9 mouse cellular contexts compared by ENCODE assay signal in the genomic region with DNA sequence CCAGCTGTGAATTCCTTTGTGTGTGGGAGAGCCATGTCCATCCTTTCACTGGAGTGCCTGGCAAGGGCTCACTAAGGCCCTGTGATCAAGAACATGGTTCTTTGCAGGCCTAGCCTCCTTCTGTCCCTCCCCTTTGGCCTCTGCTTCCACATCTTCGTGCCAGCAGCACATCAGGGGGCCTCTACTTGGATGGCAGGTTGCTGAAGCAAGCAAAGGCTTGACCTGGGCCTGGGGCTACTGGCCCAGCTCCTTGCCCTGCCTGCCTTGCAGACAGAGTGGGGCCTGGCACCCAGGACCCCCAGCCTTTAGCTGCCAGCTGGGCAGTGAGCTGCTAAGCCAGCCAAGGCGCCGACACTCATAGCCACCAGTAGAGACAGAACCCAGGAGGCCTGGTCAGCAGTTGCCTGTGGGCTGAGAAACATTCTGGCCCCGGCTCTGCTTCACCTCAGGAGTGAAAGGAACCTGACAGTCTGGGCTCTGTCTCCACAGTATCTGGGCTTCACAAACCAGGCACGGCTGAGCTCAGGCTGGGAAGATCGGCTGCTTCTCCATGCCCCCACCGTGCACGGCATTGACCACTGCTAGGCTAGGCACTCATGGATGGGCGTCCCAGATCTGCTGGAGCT.
A peak's percentile ranks its signal among the peaks of the same experiment; 100 is the strongest.
DNase-seq lines count a peak whose midpoint lies in the region; ATAC-seq and TF ChIP-seq lines count a peak whose summit lies in the region.
"Had no signal": no experiment of that assay in that cellular context is flagged by ENCODE, and none has a peak within 500 bp of the region (broad histone marks: within the 10 kb centered on the region; RNA-seq: fewer than 3 reads in every experiment).

No protein-coding gene starts in this region.

- H3K4me3 ChIP-seq in heart, postnatal 0 days (ENCODE audit: low read depth, low read length) = no peak overlapping the region
- no peak overlapping the region for H3K4me3 ChIP-seq in hindbrain, embryonic 13.5 days
- no peak overlapping the region for H3K4me3 ChIP-seq in liver, embryonic 11.5 days (ENCODE audit: low read depth, low read length)
- H3K4me3 ChIP-seq in lung, adult 2 months (replicated peaks; ENCODE audit: extremely low read depth, low read depth, low read length) = no peak overlapping the region
- H3K4me3 ChIP-seq: limb, embryonic 13.5 days had no signal

- no peaks in the 10 kb centered on the region for H3K36me3 ChIP-seq in heart, postnatal 0 days (replicated peaks; ENCODE audit: control insufficient read depth, insufficient read depth, low read length)
- no peaks in the 10 kb centered on the region for H3K36me3 ChIP-seq in hindbrain, embryonic 13.5 days
- H3K36me3 ChIP-seq in liver, embryonic 11.5 days (ENCODE audit: control insufficient read depth, insufficient read depth, low read length) = no peaks in the 10 kb centered on the region
- H3K36me3 ChIP-seq: limb, embryonic 13.5 days had no signal

- no peak overlapping the region for H3K9ac ChIP-seq in heart, postnatal 0 days (replicated peaks; ENCODE audit: low read depth, low read length)
- peak overlapping the region; percentile 43; the same call in 1 of the 2 replicates for H3K9ac ChIP-seq in hindbrain, embryonic 13.5 days
- no peak overlapping the region for H3K9ac ChIP-seq in liver, embryonic 11.5 days (ENCODE audit: low read depth, low read length)
- H3K9ac ChIP-seq: limb, embryonic 13.5 days had no signal

- no peak for ATAC-seq in heart, postnatal 0 days (ENCODE audit: insufficient read depth, low read depth)
- peak; percentile 33; the same call in 1 of the 2 replicates for ATAC-seq in hindbrain, embryonic 13.5 days (ENCODE audit: low FRiP score)
- no peak for ATAC-seq in liver, embryonic 11.5 days (replicated peaks; ENCODE audit: low FRiP score)

- H3K27me3 ChIP-seq in heart, postnatal 0 days (ENCODE audit: control insufficient read depth, insufficient read depth, low read length) = no peaks in the 10 kb centered on the region
- no peaks in the 10 kb centered on the region for H3K27me3 ChIP-seq in hindbrain, embryonic 13.5 days
- no peaks in the 10 kb centered on the region for H3K27me3 ChIP-seq in liver, embryonic 11.5 days (replicated peaks; ENCODE audit: control insufficient read depth, insufficient read depth, low read length)
- H3K27me3 ChIP-seq: limb, embryonic 13.5 days had no signal

- no peak for TF ChIP-seq CTCF in heart, postnatal 0 days (IDR thresholded peaks at IDR 0.05; ENCODE audit: low read depth)
- TF ChIP-seq CTCF in lung, adult 2 months (IDR thresholded peaks at IDR 0.05; ENCODE audit: insufficient read depth, low read length) = no peak

- intact Hi-C loops in heart, postnatal 10 days (cut with DNase I) = no loop called here

- WGBS in heart, postnatal 0 days = 72% methylated on average over 9 of the region's 9 CpGs
- 76% methylated on average over 9 of the region's 9 CpGs for WGBS in hindbrain, embryonic 13.5 days
- whole genome bisulfite sequencing in liver, embryonic 11.5 days = 75% methylated on average over 9 of the region's 9 CpGs
- WGBS in lung, adult 2 months = 85% methylated on average over 9 of the region's 9 CpGs

- no peak for DNase-seq in heart, postnatal 0 days (ENCODE audit: low spot score)
- DNase-seq in heart, postnatal 10 days = no peak
- peak; percentile 71 for DNase-seq in brain, adult 2 months (ENCODE audit: low read depth, low spot score)
- DNase-seq in cerebellum, adult 9-10 months = peak; percentile 72
- no peak for DNase-seq in liver, embryonic 11.5 days (ENCODE audit: low spot score)
- DNase-seq in right cerebral cortex, postnatal 36 days (ENCODE audit: low spot score in 2 of 2) = no peak
- DNase-seq in lung, adult 2 months = no peak

- H3K27ac ChIP-seq in heart, postnatal 0 days (ENCODE audit: low read depth) = peak overlapping the region; percentile 23; the same call in 1 of the 2 replicates
- peak overlapping the region; percentile 52; the same call in 1 of the 2 replicates for H3K27ac ChIP-seq in hindbrain, embryonic 13.5 days
- no peak overlapping the region for H3K27ac ChIP-seq in liver, embryonic 11.5 days (ENCODE audit: low read depth, low read length)
- H3K27ac ChIP-seq: limb, embryonic 13.5 days had no signal

- peaks cover 44% of the 10 kb centered on the region for H3K4me1 ChIP-seq in heart, postnatal 0 days (ENCODE audit: control insufficient read depth, insufficient read depth)
- peaks cover 17% of the 10 kb centered on the region for H3K4me1 ChIP-seq in hindbrain, embryonic 13.5 days (replicated peaks)
- H3K4me1 ChIP-seq in liver, embryonic 11.5 days (replicated peaks; ENCODE audit: control insufficient read depth, insufficient read depth, low read length) = no peaks in the 10 kb centered on the region
- no peaks in the 10 kb centered on the region for H3K4me1 ChIP-seq in lung, adult 2 months (ENCODE audit: control insufficient read depth, insufficient read depth, low read length)

- no peak for TF ChIP-seq EP300 in heart, postnatal 0 days (IDR thresholded peaks at IDR 0.05; ENCODE audit: low read depth)

- H3K4me2 ChIP-seq in heart, postnatal 0 days (ENCODE audit: low read depth, low read length) = no peak overlapping the region
- H3K4me2 ChIP-seq in hindbrain, embryonic 13.5 days = no peak overlapping the region
- no peak overlapping the region for H3K4me2 ChIP-seq in liver, embryonic 11.5 days
- H3K4me2 ChIP-seq: limb, embryonic 13.5 days had no signal

- no peaks in the 10 kb centered on the region for H3K9me3 ChIP-seq in heart, postnatal 0 days (replicated peaks; ENCODE audit: control insufficient read depth, low read length)
- no peaks in the 10 kb centered on the region for H3K9me3 ChIP-seq in hindbrain, embryonic 13.5 days
- H3K9me3 ChIP-seq in liver, embryonic 11.5 days (ENCODE audit: control insufficient read depth, low read length) = no peaks in the 10 kb centered on the region
- H3K9me3 ChIP-seq: limb, embryonic 13.5 days had no signal

- no peak for TF ChIP-seq POLR2A in lung, adult 2 months (IDR thresholded peaks at IDR 0.05; ENCODE audit: borderline replicate concordance, extremely low read depth, low read depth, low read length)

Comparison
In these comparisons a context has a peak if more than half of its experiments do, and no peak if none do; other contexts are left out.
1. DNase-seq: peak in brain, adult 2 months (single experiment) and cerebellum, adult 9-10 months (single experiment); none in heart, postnatal 0 days (single experiment), heart, postnatal 10 days (0 of 2), liver, embryonic 11.5 days (single experiment), right cerebral cortex, postnatal 36 days (0 of 2) and lung, adult 2 months (single experiment).